12 mouse cellular contexts compared by ENCODE assay signal in genomic region chr16:11738341-11738740, GRCm38 (mm10).
DNase-seq lines count a peak whose midpoint lies in the region; ATAC-seq and TF ChIP-seq lines count a peak whose summit lies in the region.
"Had no signal": no experiment of that assay in that cellular context is flagged by ENCODE, and none has a peak within 500 bp of the region (broad histone marks: within the 10 kb centered on the region; RNA-seq: fewer than 3 reads in every experiment).

No protein-coding gene starts in this region.

- no peaks in the 10 kb centered on the region for H3K4me1 ChIP-seq in kidney, embryonic 16.5 days (ENCODE audit: insufficient read depth, low read length)
- H3K4me1 ChIP-seq in kidney, embryonic 14.5 days (ENCODE audit: control insufficient read depth, insufficient read depth, low read length) = no peaks in the 10 kb centered on the region
- no peaks in the 10 kb centered on the region for H3K4me1 ChIP-seq in liver, postnatal 0 days (ENCODE audit: insufficient read depth)
- no peaks in the 10 kb centered on the region for H3K4me1 ChIP-seq in forebrain, embryonic 10.5 days
- H3K4me1 ChIP-seq: embryonic facial prominence, embryonic 13.5 days; liver, embryonic 13.5 days; midbrain, embryonic 13.5 days had no signal

- peak; percentile 51; the same call in 1 of the 2 replicates for ATAC-seq in kidney, embryonic 16.5 days (ENCODE audit: low FRiP score, low TSS enrichment)
- ATAC-seq in kidney, embryonic 14.5 days (ENCODE audit: low FRiP score, low TSS enrichment) = no peak
- no peak for ATAC-seq in liver, postnatal 0 days
- ATAC-seq: intestine, postnatal 0 days; midbrain, embryonic 13.5 days had no signal

- TF ChIP-seq CTCF in liver, postnatal 0 days (IDR thresholded peaks at IDR 0.05; ENCODE audit: low read depth) = no peak

- H3K27ac ChIP-seq in kidney, embryonic 16.5 days (ENCODE audit: low read length) = no peak overlapping the region
- no peak overlapping the region for H3K27ac ChIP-seq in kidney, embryonic 14.5 days (ENCODE audit: low read depth, low read length)
- H3K27ac ChIP-seq in liver, postnatal 0 days (ENCODE audit: low read depth) = no peak overlapping the region
- no peak overlapping the region for H3K27ac ChIP-seq in forebrain, embryonic 10.5 days
- H3K27ac ChIP-seq: embryonic facial prominence, embryonic 13.5 days; liver, embryonic 13.5 days; midbrain, embryonic 13.5 days had no signal

- 48% methylated on average over 7 of the region's 7 CpGs for WGBS in kidney, embryonic 16.5 days
- WGBS in kidney, embryonic 14.5 days = 49% methylated on average over 7 of the region's 7 CpGs
- WGBS in liver, postnatal 0 days (ENCODE audit: insufficient replicate concordance) = 54% methylated on average over 7 of the region's 7 CpGs
- WGBS in forebrain, embryonic 10.5 days = 53% methylated on average over 7 of the region's 7 CpGs

- no peak for TF ChIP-seq EP300 in liver, postnatal 0 days (IDR thresholded peaks at IDR 0.05; ENCODE audit: low read depth)

- H3K4me2 ChIP-seq in kidney, embryonic 16.5 days (replicated peaks; ENCODE audit: low read depth, low read length) = no peak overlapping the region
- H3K4me2 ChIP-seq in kidney, embryonic 14.5 days (replicated peaks; ENCODE audit: low read depth, low read length) = no peak overlapping the region
- no peak overlapping the region for H3K4me2 ChIP-seq in liver, postnatal 0 days (ENCODE audit: low read depth, low read length)
- H3K4me2 ChIP-seq: embryonic facial prominence, embryonic 13.5 days; liver, embryonic 13.5 days; midbrain, embryonic 13.5 days had no signal

- intact Hi-C loops in left cerebral cortex, postnatal 36 days (cut with DNase I) = no loop called here

- no peaks in the 10 kb centered on the region for H3K27me3 ChIP-seq in kidney, embryonic 16.5 days (ENCODE audit: insufficient read depth, low read length)
- no peaks in the 10 kb centered on the region for H3K27me3 ChIP-seq in kidney, embryonic 14.5 days (ENCODE audit: control insufficient read depth, insufficient read depth, low read length)
- no peaks in the 10 kb centered on the region for H3K27me3 ChIP-seq in liver, postnatal 0 days (ENCODE audit: insufficient read depth, low read length)
- H3K27me3 ChIP-seq in forebrain, embryonic 10.5 days (ENCODE audit: poor library complexity, severe bottlenecking) = no peaks in the 10 kb centered on the region
- H3K27me3 ChIP-seq: embryonic facial prominence, embryonic 13.5 days; liver, embryonic 13.5 days; midbrain, embryonic 13.5 days had no signal

- DNase-seq in NIH3T3 (ENCODE audit: low read depth) = peak; percentile 78
- DNase-seq in embryo, embryonic 11 days = peak; percentile 65
- DNase-seq in liver, postnatal 0 days = peak; percentile 28
- DNase-seq in left cerebral cortex, postnatal 36 days (ENCODE audit: low spot score in 2 of 2) = no peak
- no peak for DNase-seq in forebrain, embryonic 10.5 days (ENCODE audit: extremely low spot score, low spot score)
- DNase-seq: liver, embryonic 13.5 days; thymus, postnatal 36 days had no signal

- no peak overlapping the region for H3K9ac ChIP-seq in kidney, embryonic 16.5 days (replicated peaks; ENCODE audit: low read length)
- no peak overlapping the region for H3K9ac ChIP-seq in kidney, embryonic 14.5 days (ENCODE audit: low read depth, low read length)
- H3K9ac ChIP-seq in liver, postnatal 0 days (replicated peaks) = no peak overlapping the region
- H3K9ac ChIP-seq: embryonic facial prominence, embryonic 13.5 days; liver, embryonic 13.5 days; midbrain, embryonic 13.5 days had no signal

- H3K9me3 ChIP-seq in kidney, embryonic 16.5 days (ENCODE audit: low read length) = no peaks in the 10 kb centered on the region
- H3K9me3 ChIP-seq in kidney, embryonic 14.5 days (ENCODE audit: control insufficient read depth, low read length) = no peaks in the 10 kb centered on the region
- H3K9me3 ChIP-seq in liver, postnatal 0 days (ENCODE audit: low read length) = no peaks in the 10 kb centered on the region
- no peaks in the 10 kb centered on the region for H3K9me3 ChIP-seq in forebrain, embryonic 10.5 days
- H3K9me3 ChIP-seq: embryonic facial prominence, embryonic 13.5 days; liver, embryonic 13.5 days; midbrain, embryonic 13.5 days had no signal

- no peak overlapping the region for H3K4me3 ChIP-seq in kidney, embryonic 16.5 days (ENCODE audit: low read length)
- no peak overlapping the region for H3K4me3 ChIP-seq in kidney, embryonic 14.5 days (ENCODE audit: low read length)
- no peak overlapping the region for H3K4me3 ChIP-seq in liver, postnatal 0 days (ENCODE audit: low read depth, low read length)
- H3K4me3 ChIP-seq in forebrain, embryonic 10.5 days = no peak overlapping the region
- H3K4me3 ChIP-seq: embryonic facial prominence, embryonic 13.5 days; liver, embryonic 13.5 days; midbrain, embryonic 13.5 days had no signal

- no peaks in the 10 kb centered on the region for H3K36me3 ChIP-seq in kidney, embryonic 16.5 days (ENCODE audit: insufficient read depth, low read length)
- H3K36me3 ChIP-seq in kidney, embryonic 14.5 days (ENCODE audit: control insufficient read depth, insufficient read depth, low read length) = no peaks in the 10 kb centered on the region
- H3K36me3 ChIP-seq in liver, postnatal 0 days (replicated peaks; ENCODE audit: insufficient read depth, low read length) = no peaks in the 10 kb centered on the region
- no peaks in the 10 kb centered on the region for H3K36me3 ChIP-seq in forebrain, embryonic 10.5 days (replicated peaks)
- H3K36me3 ChIP-seq: embryonic facial prominence, embryonic 13.5 days; liver, embryonic 13.5 days; midbrain, embryonic 13.5 days had no signal

Comparison
In these comparisons a context has a peak if more than half of its experiments do, and no peak if none do; other contexts are left out.
1. DNase-seq: peak in NIH3T3 (single experiment), embryo, embryonic 11 days (single experiment) and liver, postnatal 0 days (single experiment); none in left cerebral cortex, postnatal 36 days (0 of 2) and forebrain, embryonic 10.5 days (single experiment).